Mouse (Mus musculus): ENCODE measurements around the gene Ablim1. TPM values are rescaled to one million over a fixed set of nuclear protein-coding genes. Genes with fewer than 3 reads are reported as not detected.
A peak's percentile ranks its signal among the peaks of the same experiment; 100 is the strongest.

The Ablim1 gene
- total RNA-seq, 2 experiments from 2014 or later = 66.9 to 79.0 TPM

GRCm38 (mm10) chr19:57267531-57267930 is 47.2 kb downstream of the Ablim1 start:
- DNase-seq (ENCODE audit: extremely low spot score in 1 of 2, low spot score in 1 of 2) = no peak

GRCm38 (mm10) chr19:57266374-57267085 is 48.2 kb downstream of the Ablim1 start:
- DNase-seq (ENCODE audit: extremely low spot score in 1 of 2, low spot score in 1 of 2) = no peak

- no peak for DNase-seq (ENCODE audit: extremely low spot score in 1 of 2, low spot score in 1 of 2)
These were observed 50.3 kb downstream of the Ablim1 start for GRCm38 (mm10) chr19:57264296-57264947.

GRCm38 (mm10) chr19:57257801-57258200 is 56.9 kb downstream of the Ablim1 start:
- DNase-seq (ENCODE audit: extremely low spot score in 1 of 2, low spot score in 1 of 2) = no peak

- DNase-seq (ENCODE audit: extremely low spot score in 1 of 2, low spot score in 1 of 2) = no peak
These were observed 58.1 kb downstream of the Ablim1 start for GRCm38 (mm10) chr19:57256666-57257065.

- no peak for DNase-seq (ENCODE audit: extremely low spot score in 1 of 2, low spot score in 1 of 2)
These were observed 59.6 kb downstream of the Ablim1 start for GRCm38 (mm10) chr19:57255157-57255556.

GRCm38 (mm10) chr19:57252692-57253448 is 61.8 kb downstream of the Ablim1 start:
- DNase-seq (ENCODE audit: extremely low spot score in 1 of 2, low spot score in 1 of 2) = no peak

GRCm38 (mm10) chr19:57248781-57249180 is 65.9 kb downstream of the Ablim1 start:
- no peak for DNase-seq (ENCODE audit: extremely low spot score in 1 of 2, low spot score in 1 of 2)

- no peak for DNase-seq (ENCODE audit: extremely low spot score in 1 of 2, low spot score in 1 of 2)
These were observed 67.5 kb downstream of the Ablim1 start for GRCm38 (mm10) chr19:57247221-57247620.

GRCm38 (mm10) chr19:57244281-57244680 is 70.4 kb downstream of the Ablim1 start:
- no peak for DNase-seq (ENCODE audit: extremely low spot score in 1 of 2, low spot score in 1 of 2)

GRCm38 (mm10) chr19:57243606-57244005 is 71.1 kb downstream of the Ablim1 start:
- DNase-seq (ENCODE audit: extremely low spot score in 1 of 2, low spot score in 1 of 2) = no peak

GRCm38 (mm10) chr19:57243191-57243590 is 71.5 kb downstream of the Ablim1 start:
- DNase-seq (ENCODE audit: extremely low spot score in 1 of 2, low spot score in 1 of 2) = no peak

- DNase-seq (ENCODE audit: extremely low spot score in 1 of 2, low spot score in 1 of 2) = no peak
These were observed 73.1 kb downstream of the Ablim1 start for GRCm38 (mm10) chr19:57241363-57242192.

GRCm38 (mm10) chr19:57240259-57240658 is 74.5 kb downstream of the Ablim1 start:
- no peak for DNase-seq (ENCODE audit: extremely low spot score in 1 of 2, low spot score in 1 of 2)

GRCm38 (mm10) chr19:57239176-57239784 is 75.4 kb downstream of the Ablim1 start:
- DNase-seq (ENCODE audit: extremely low spot score in 1 of 2, low spot score in 1 of 2) = peak in 1 of 2 experiments; percentile 49

- DNase-seq (ENCODE audit: extremely low spot score in 1 of 2, low spot score in 1 of 2) = no peak
These were observed 76.3 kb downstream of the Ablim1 start for GRCm38 (mm10) chr19:57238461-57238860.

GRCm38 (mm10) chr19:57237534-57237933 is 77.2 kb downstream of the Ablim1 start:
- DNase-seq (ENCODE audit: extremely low spot score in 1 of 2, low spot score in 1 of 2) = no peak

GRCm38 (mm10) chr19:57236647-57237046 is 78.1 kb downstream of the Ablim1 start:
- no peak for DNase-seq (ENCODE audit: extremely low spot score in 1 of 2, low spot score in 1 of 2)

- DNase-seq (ENCODE audit: extremely low spot score in 1 of 2, low spot score in 1 of 2) = no peak
These were observed 78.8 kb downstream of the Ablim1 start for GRCm38 (mm10) chr19:57235931-57236330.

GRCm38 (mm10) chr19:57230996-57231395 is 83.7 kb downstream of the Ablim1 start:
- no peak for DNase-seq (ENCODE audit: extremely low spot score in 1 of 2, low spot score in 1 of 2)

All from layer of hippocampus, postnatal 25 days (tissue).